Mouse (Mus musculus): ENCODE data around the gene Lhx6. TPM values are rescaled to one million over a fixed set of nuclear protein-coding genes. Genes with fewer than 3 reads are reported as not detected.
A peak's percentile ranks its signal among the peaks of the same experiment; 100 is the strongest.

Lhx6 gene
- polyA plus RNA-seq, 1 experiment: 0.58 TPM

DNA sequence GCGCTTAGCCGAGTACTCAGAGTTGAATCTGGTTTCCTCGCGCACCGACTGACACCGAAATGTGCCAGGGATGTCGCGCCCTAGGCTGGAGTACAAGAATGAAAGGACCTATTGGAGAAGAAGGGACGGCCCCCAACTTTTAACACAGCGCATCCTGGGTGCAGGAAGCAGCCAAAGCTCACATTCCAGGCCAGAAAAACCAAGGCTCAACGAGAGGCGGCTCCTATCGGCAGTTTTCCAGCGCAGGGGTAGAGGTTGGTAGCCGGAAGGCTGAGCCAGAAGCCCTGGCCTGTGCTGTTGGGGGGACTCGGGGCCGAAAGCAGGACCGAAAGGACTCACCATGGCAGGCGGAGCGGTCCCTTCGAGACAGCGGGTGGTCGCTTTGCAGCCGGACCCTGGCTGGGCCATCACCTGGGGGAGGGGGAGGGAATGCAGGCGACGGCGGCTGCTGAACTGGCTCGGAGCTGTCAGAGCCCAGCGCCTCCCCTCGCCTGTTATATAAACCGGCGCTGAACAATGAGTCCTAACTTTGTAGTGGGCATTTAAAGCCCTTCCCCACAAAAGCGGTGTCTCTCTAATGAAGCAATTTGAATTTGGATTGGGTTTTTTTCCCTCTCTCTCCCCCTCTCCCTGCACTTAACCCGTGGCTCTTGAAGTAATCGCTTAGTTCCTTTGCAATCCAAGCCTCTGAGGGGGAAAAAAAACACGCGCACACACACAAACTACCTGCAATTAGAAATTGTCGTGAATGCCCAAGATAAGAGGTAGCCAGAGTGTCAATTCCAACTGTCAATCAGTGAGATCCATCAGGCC lies 1.4 kb downstream of the Lhx6 start:
- Histone ChIP-seq H3K4me3 (ENCODE audit: control insufficient read depth, insufficient read depth, low read length) (no peak overlapping the region), H3K36me3 (ENCODE audit: control insufficient read depth, insufficient read depth, low read length) (no peaks in the 10 kb centered on the region), H3K27ac (ENCODE audit: control insufficient read depth, insufficient read depth, low read length) (no peak overlapping the region), H3K27me3 (ENCODE audit: control insufficient read depth, insufficient read depth, low read length) (peaks cover 46% of the 10 kb centered on the region), H3K4me1 (replicated peaks; ENCODE audit: control insufficient read depth, insufficient read depth, low read length) (peaks cover 7% of the 10 kb centered on the region)
- WGBS: 5% methylated on average over 38 of the region's 38 CpGs
- peak; percentile 2 for DNase-seq
- no peak for TF ChIP-seq CTCF (IDR thresholded peaks at IDR 0.05; ENCODE audit: borderline replicate concordance, control insufficient read depth, extremely low read depth, insufficient read depth, low read length, poor library complexity)
- TF ChIP-seq POLR2A (IDR thresholded peaks at IDR 0.05; ENCODE audit: control insufficient read depth, extremely low read depth, insufficient read depth, low read length, poor library complexity): no peak

DNA sequence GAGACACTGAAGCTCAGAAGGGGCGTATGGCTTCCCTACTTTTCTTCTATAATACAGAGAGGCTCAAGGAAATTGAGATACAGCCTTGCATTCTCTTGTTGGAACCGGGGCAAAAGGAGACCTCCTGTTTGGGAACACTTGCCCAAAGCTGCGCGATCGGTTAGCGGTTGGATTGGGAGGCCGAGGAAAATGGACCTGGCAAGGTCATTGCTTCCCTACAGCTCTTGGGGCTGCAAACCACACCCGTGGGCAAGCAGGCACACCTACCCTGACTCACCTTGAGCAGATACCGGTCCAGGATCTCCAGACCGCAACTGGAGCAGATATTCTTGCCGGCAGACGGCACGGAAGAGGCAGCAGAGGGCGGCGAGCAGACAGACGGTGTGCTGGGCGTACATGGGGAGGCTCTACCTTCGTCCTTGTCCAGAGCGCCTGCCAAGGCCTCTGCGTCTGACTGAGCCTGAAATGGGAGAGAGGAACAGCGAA lies 2.1 kb downstream of the Lhx6 start:
- 7% methylated on average over 21 of the region's 21 CpGs for WGBS
- H3K27me3 ChIP-seq (ENCODE audit: control insufficient read depth, insufficient read depth, low read length): peaks cover 49% of the 10 kb centered on the region

GRCm38 (mm10) chr2:36102559-36102946 lies 2.7 kb downstream of the Lhx6 start:
- Histone ChIP-seq H3K4me1 (replicated peaks; ENCODE audit: control insufficient read depth, insufficient read depth, low read length) (peaks cover 7% of the 10 kb centered on the region), H3K27me3 (ENCODE audit: control insufficient read depth, insufficient read depth, low read length) (peaks cover 51% of the 10 kb centered on the region), H3K27ac (ENCODE audit: control insufficient read depth, insufficient read depth, low read length) (no peak overlapping the region), H3K36me3 (ENCODE audit: control insufficient read depth, insufficient read depth, low read length) (no peaks in the 10 kb centered on the region), H3K4me3 (ENCODE audit: control insufficient read depth, insufficient read depth, low read length) (no peak overlapping the region)
- DNase-seq: no peak
- WGBS: 6% methylated on average over 21 of the region's 21 CpGs
- TF ChIP-seq POLR2A (IDR thresholded peaks at IDR 0.05; ENCODE audit: control insufficient read depth, extremely low read depth, insufficient read depth, low read length, poor library complexity) (no peak), CTCF (IDR thresholded peaks at IDR 0.05; ENCODE audit: borderline replicate concordance, control insufficient read depth, extremely low read depth, insufficient read depth, low read length, poor library complexity) (no peak)

More for the DNA sequence above, 2.1 kb downstream of the Lhx6 start:
- Histone ChIP-seq H3K27ac (ENCODE audit: control insufficient read depth, insufficient read depth, low read length) (no peak overlapping the region), H3K4me1 (replicated peaks; ENCODE audit: control insufficient read depth, insufficient read depth, low read length) (peaks cover 7% of the 10 kb centered on the region), H3K36me3 (ENCODE audit: control insufficient read depth, insufficient read depth, low read length) (no peaks in the 10 kb centered on the region), H3K4me3 (ENCODE audit: control insufficient read depth, insufficient read depth, low read length) (no peak overlapping the region)
- TF ChIP-seq CTCF (IDR thresholded peaks at IDR 0.05; ENCODE audit: borderline replicate concordance, control insufficient read depth, extremely low read depth, insufficient read depth, low read length, poor library complexity) (no peak), POLR2A (IDR thresholded peaks at IDR 0.05; ENCODE audit: control insufficient read depth, extremely low read depth, insufficient read depth, low read length, poor library complexity) (no peak)
- DNase-seq: no peak

DNA sequence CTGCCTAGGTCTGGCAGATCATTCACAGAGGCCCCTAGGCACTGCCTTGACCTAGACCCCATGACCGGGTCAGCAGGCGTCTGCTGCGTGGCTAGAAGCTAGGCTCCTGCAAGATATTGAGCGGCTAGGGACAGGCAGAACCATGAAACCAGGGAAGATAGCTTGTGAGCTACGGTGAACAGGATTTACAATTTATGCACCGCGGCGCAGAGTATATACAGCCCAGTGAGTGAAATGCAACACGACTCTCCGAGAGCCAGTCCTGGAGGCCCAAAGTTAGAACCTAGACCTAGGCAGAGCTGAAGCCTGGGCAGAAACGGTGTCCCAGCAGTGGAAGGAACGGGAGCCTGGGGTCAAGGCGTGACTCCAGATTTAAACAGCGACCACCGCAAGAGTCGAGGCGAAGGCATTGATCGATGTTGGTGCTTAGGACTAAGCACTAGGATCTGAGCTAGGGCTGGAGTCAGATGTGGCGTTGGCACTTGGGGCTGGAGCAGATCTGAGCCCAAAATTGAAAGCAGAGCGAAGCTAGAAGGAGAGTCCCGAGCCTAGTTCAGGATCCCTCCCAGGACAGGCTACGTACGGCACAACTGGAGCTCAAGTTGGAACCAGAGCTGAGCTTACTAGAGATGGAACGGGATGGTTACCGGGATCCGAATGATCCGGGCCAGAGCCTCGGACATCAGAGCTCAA lies 3.2 kb downstream of the Lhx6 start:
- H3K36me3 ChIP-seq (ENCODE audit: control insufficient read depth, insufficient read depth, low read length): no peaks in the 10 kb centered on the region
- peaks cover 7% of the 10 kb centered on the region for H3K4me1 ChIP-seq (replicated peaks; ENCODE audit: control insufficient read depth, insufficient read depth, low read length)
- no peak overlapping the region for H3K27ac ChIP-seq (ENCODE audit: control insufficient read depth, insufficient read depth, low read length)
- H3K4me3 ChIP-seq (ENCODE audit: control insufficient read depth, insufficient read depth, low read length): no peak overlapping the region
- 10% methylated on average over 28 of the region's 28 CpGs for WGBS
- no peak for DNase-seq
- peaks cover 55% of the 10 kb centered on the region for H3K27me3 ChIP-seq (ENCODE audit: control insufficient read depth, insufficient read depth, low read length)
- TF ChIP-seq CTCF (IDR thresholded peaks at IDR 0.05; ENCODE audit: borderline replicate concordance, control insufficient read depth, extremely low read depth, insufficient read depth, low read length, poor library complexity) (no peak), POLR2A (IDR thresholded peaks at IDR 0.05; ENCODE audit: control insufficient read depth, extremely low read depth, insufficient read depth, low read length, poor library complexity) (no peak)

- H3K4me1 ChIP-seq (replicated peaks; ENCODE audit: control insufficient read depth, insufficient read depth, low read length): peaks cover 7% of the 10 kb centered on the region
- DNase-seq: no peak
- H3K4me3 ChIP-seq (ENCODE audit: control insufficient read depth, insufficient read depth, low read length): no peak overlapping the region
- H3K27ac ChIP-seq (ENCODE audit: control insufficient read depth, insufficient read depth, low read length): no peak overlapping the region
- no peak for TF ChIP-seq POLR2A (IDR thresholded peaks at IDR 0.05; ENCODE audit: control insufficient read depth, extremely low read depth, insufficient read depth, low read length, poor library complexity)
- no peak for TF ChIP-seq CTCF (IDR thresholded peaks at IDR 0.05; ENCODE audit: borderline replicate concordance, control insufficient read depth, extremely low read depth, insufficient read depth, low read length, poor library complexity)
- WGBS: 59% methylated on average over 6 of the region's 6 CpGs
- no peaks in the 10 kb centered on the region for H3K36me3 ChIP-seq (ENCODE audit: control insufficient read depth, insufficient read depth, low read length)
- peaks cover 43% of the 10 kb centered on the region for H3K27me3 ChIP-seq (ENCODE audit: control insufficient read depth, insufficient read depth, low read length)
These were observed 5.5 kb downstream of the Lhx6 start for GRCm38 (mm10) chr2:36099739-36100138.

DNA sequence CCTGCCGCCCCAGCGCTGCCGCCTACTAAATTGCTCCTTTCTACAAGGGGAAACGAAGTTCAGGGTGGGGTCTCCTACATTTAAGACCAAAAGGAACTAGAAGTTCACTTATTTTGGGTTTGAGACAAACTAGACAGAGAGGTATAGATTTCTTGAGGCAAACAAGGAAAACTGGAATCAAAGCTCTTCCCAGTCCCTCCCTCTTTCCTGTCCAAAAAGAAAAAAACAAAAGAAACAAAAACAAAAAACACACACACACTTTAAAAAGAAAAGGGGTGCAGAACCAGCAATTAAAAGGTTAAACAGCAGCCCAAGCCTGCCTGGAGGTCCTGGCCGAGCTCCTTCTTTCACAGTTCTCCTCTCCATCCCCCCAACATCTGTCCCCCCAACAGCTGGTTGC lies 7.2 kb downstream of the Lhx6 start:
- no peak for DNase-seq
- WGBS: 22% methylated on average over 5 of the region's 5 CpGs
- Histone ChIP-seq H3K27me3 (ENCODE audit: control insufficient read depth, insufficient read depth, low read length) (peaks cover 42% of the 10 kb centered on the region), H3K4me1 (replicated peaks; ENCODE audit: control insufficient read depth, insufficient read depth, low read length) (peaks cover 7% of the 10 kb centered on the region), H3K36me3 (ENCODE audit: control insufficient read depth, insufficient read depth, low read length) (no peaks in the 10 kb centered on the region), H3K4me3 (ENCODE audit: control insufficient read depth, insufficient read depth, low read length) (no peak overlapping the region), H3K27ac (ENCODE audit: control insufficient read depth, insufficient read depth, low read length) (no peak overlapping the region)
- TF ChIP-seq CTCF (IDR thresholded peaks at IDR 0.05; ENCODE audit: borderline replicate concordance, control insufficient read depth, extremely low read depth, insufficient read depth, low read length, poor library complexity) (no peak), POLR2A (IDR thresholded peaks at IDR 0.05; ENCODE audit: control insufficient read depth, extremely low read depth, insufficient read depth, low read length, poor library complexity) (no peak)
